Mouse (Mus musculus) neural tube, embryonic 13.5 days (tissue): ENCODE results near the gene Aqp1. TPM values are rescaled to one million over a fixed set of nuclear protein-coding genes. Genes with fewer than 3 reads are reported as not detected.

Experiments
- ATAC-seq: fragments of 200-750 bp; cut with Nextera tagmentation; 2 replicates; pipeline ENCODE4 v1.8.0; 2017; ENCODE audit warnings: low read depth, mild to moderate bottlenecking, moderate TSS enrichment, moderate library complexity
- H3K27ac ChIP-seq: fragments of 300-500 bp; sonication (generic); replicated peaks from 2 replicates; pipeline ENCODE4 v1.5.1; 2015; ENCODE audit warnings: moderate library complexity, mild to moderate bottlenecking, inconsistent platforms
- H3K27me3 ChIP-seq: fragments of 300-500 bp; sonication (generic); 2 replicates; pipeline ENCODE4 v1.6.1; 2015; ENCODE audit warnings: mild to moderate bottlenecking, inconsistent platforms
- H3K36me3 ChIP-seq: fragments of 300-500 bp; sonication (generic); 2 replicates; pipeline ENCODE4 v1.6.1; 2015; ENCODE audit warnings: mild to moderate bottlenecking, inconsistent platforms
- H3K4me1 ChIP-seq: fragments of 300-500 bp; sonication (generic); replicated peaks from 2 replicates; pipeline ENCODE4 v1.6.1; 2015; ENCODE audit warnings: inconsistent platforms
- H3K4me2 ChIP-seq: fragments of 300-500 bp; sonication (generic); 2 replicates; pipeline ENCODE4 v1.6.1; 2015; ENCODE audit warnings: inconsistent platforms, mild to moderate bottlenecking, moderate library complexity
- H3K4me3 ChIP-seq: fragments of 300-500 bp; sonication (generic); 2 replicates; pipeline ENCODE4 v1.5.1; 2015; ENCODE audit warnings: mild to moderate bottlenecking, inconsistent platforms
- H3K9ac ChIP-seq: fragments of 300-500 bp; sonication (generic); 2 replicates; pipeline ENCODE4 v1.6.1; 2015; ENCODE audit warnings: moderate library complexity, mild to moderate bottlenecking, inconsistent platforms
- H3K9me3 ChIP-seq: fragments of 300-500 bp; sonication (generic); 2 replicates; pipeline ENCODE4 v1.6.1; 2016; ENCODE audit warnings: inconsistent platforms
- WGBS: fragments of 180-500 bp; shearing (Covaris S2); methylation state at CpG from one replicate; pipeline ENCODE4 v1.1.7; 2015; 5-methylcytosine and 5-hydroxymethylcytosine counted together
- microRNA-seq: library from miRNA; unstranded; fragments of <30 nt; microRNA quantifications from one replicate; pipeline ENCODE4, GENCODE M21; 2016
- polyA plus RNA-seq: library from polyadenylated mRNA; unstranded; fragments of >200 nt; fragmentation: Nextera tagmentation; extraction: Ambion mirVana; gene quantifications from 2 replicates; pipeline ENCODE4 v1.2.1, GENCODE M21; 2015

Gene Aqp1
- polyA plus RNA-seq, 1 experiment from 2014 or later: 4.7 TPM

GRCm38 (mm10) chr6:55396176-55396575 is 59.9 kb downstream of the Aqp1 start:
- Histone ChIP-seq H3K27me3 (no peaks in the 10 kb centered on the region), H3K9me3 (no peaks in the 10 kb centered on the region), H3K27ac (peak overlapping the region; percentile 42), H3K4me3 (no peak overlapping the region), H3K4me1 (peaks cover 68% of the 10 kb centered on the region), H3K36me3 (no peaks in the 10 kb centered on the region), H3K4me2 (no peak overlapping the region), H3K9ac (no peak overlapping the region)
- no peak for ATAC-seq
- WGBS: 54% methylated on average over 3 of the region's 3 CpGs

DNA sequence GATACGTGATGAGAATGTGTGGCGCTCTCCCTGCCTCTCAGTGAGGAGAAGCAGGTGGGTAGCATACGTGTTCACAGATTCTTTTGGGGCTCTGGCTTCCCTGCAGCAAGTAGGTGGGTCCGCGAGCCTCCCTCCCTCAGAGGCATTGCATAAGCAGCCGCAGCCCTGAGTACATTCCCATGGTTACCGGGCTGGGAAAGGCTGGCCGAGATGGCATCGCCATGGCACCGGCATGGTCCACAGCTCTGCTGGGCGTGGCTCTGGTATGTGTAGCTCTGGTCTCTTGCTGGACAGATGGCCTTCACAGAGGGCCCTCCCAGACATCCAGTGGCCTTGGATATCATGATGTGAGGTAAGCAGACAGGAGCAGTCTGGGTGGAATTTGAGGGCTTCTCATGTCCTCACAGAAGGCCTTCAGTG is 60.4 kb downstream of the Aqp1 start:
- H3K9me3 ChIP-seq: no peaks in the 10 kb centered on the region
- WGBS: 47% methylated on average over 11 of the region's 11 CpGs
- ATAC-seq: peak; percentile 57
- no peak overlapping the region for H3K4me3 ChIP-seq
- no peaks in the 10 kb centered on the region for H3K36me3 ChIP-seq
- H3K4me2 ChIP-seq: no peak overlapping the region
- H3K9ac ChIP-seq: no peak overlapping the region
- H3K27me3 ChIP-seq: no peaks in the 10 kb centered on the region
- peak overlapping the region; percentile 42 for H3K27ac ChIP-seq
- H3K4me1 ChIP-seq: peaks cover 64% of the 10 kb centered on the region

Small RNAs within 50 kb of the gene (microRNA-seq; reads per million reads assigned to microRNA genes)
- not detected for gene Gm25458

Other genes starting within 250 kb of the Aqp1 start
- gene Crhr2, start 203.4 kb upstream of the Aqp1 start, polyA plus RNA-seq: 0.93 and 0.95 TPM in 2 replicates
- not detected in 2 replicates for gene Inmt, start 161.4 kb upstream of the Aqp1 start, polyA plus RNA-seq
- gene Mindy4, start 133.0 kb upstream of the Aqp1 start, polyA plus RNA-seq: 9.9 and 10.8 TPM in 2 replicates
- gene Ghrhr, start 39.9 kb downstream of the Aqp1 start, polyA plus RNA-seq: not detected in 2 replicates
- gene Adcyap1r1, start 115.5 kb downstream of the Aqp1 start, polyA plus RNA-seq: 40.5 and 43.9 TPM in 2 replicates